Mouse (Mus musculus) heart, adult 18-20 months (tissue): ENCODE measurements around the gene Hipk2. TPM values are rescaled to one million over a fixed set of nuclear protein-coding genes. Genes with fewer than 3 reads are reported as not detected.

ENCODE experiments used
- DNase-seq, 2 experiments: peaks; one replicate each; pipeline ENCODE4 v3.0.0; 2021 to 2022; ENCODE audit warnings: mixed read lengths in 1 of 2
- total RNA-seq, 2 experiments: library from RNA; stranded (reverse); gene quantifications; 2 replicates each; pipeline ENCODE4 v1.2.3; 2021

Gene Hipk2
- total RNA-seq, 2 experiments from 2014 or later, result 83.6 to 98.5 TPM

GRCm38 (mm10) chr6:38792966-38793365, 83.0 kb downstream of the Hipk2 start:
- DNase-seq, result peak; percentile 41 to 50

GRCm38 (mm10) chr6:38789221-38789810, 86.6 kb downstream of the Hipk2 start:
- no peak for DNase-seq

GRCm38 (mm10) chr6:38787811-38788509, 88.0 kb downstream of the Hipk2 start:
- peak; percentile 38 to 51 for DNase-seq

GRCm38 (mm10) chr6:38787134-38787533, 88.8 kb downstream of the Hipk2 start:
- DNase-seq, result no peak

GRCm38 (mm10) chr6:38785747-38786146, 90.2 kb downstream of the Hipk2 start:
- DNase-seq, result no peak

- DNase-seq, result no peak
Observed at GRCm38 (mm10) chr6:38779411-38779810, 96.6 kb downstream of the Hipk2 start.

- no peak for DNase-seq
Observed at GRCm38 (mm10) chr6:38778887-38779286, 97.1 kb downstream of the Hipk2 start.

GRCm38 (mm10) chr6:38776000-38776584, 99.9 kb downstream of the Hipk2 start:
- DNase-seq, result no peak

- no peak for DNase-seq
Observed at GRCm38 (mm10) chr6:38772836-38773518, 103.0 kb downstream of the Hipk2 start.

- no peak for DNase-seq
Observed at GRCm38 (mm10) chr6:38771061-38771667, 104.8 kb downstream of the Hipk2 start.

- DNase-seq, result no peak
Observed at GRCm38 (mm10) chr6:38769627-38770026, 106.3 kb downstream of the Hipk2 start.

- no peak for DNase-seq
Observed at GRCm38 (mm10) chr6:38762588-38763265, 113.2 kb downstream of the Hipk2 start.

- no peak for DNase-seq
Observed at GRCm38 (mm10) chr6:38762006-38762405, 114.0 kb downstream of the Hipk2 start.

GRCm38 (mm10) chr6:38760911-38761706, 114.9 kb downstream of the Hipk2 start:
- DNase-seq, result no peak

GRCm38 (mm10) chr6:38759922-38760620, 115.9 kb downstream of the Hipk2 start:
- DNase-seq, result no peak

- no peak for DNase-seq
Observed at GRCm38 (mm10) chr6:38759186-38759585, 116.8 kb downstream of the Hipk2 start.

GRCm38 (mm10) chr6:38757597-38757996, 118.4 kb downstream of the Hipk2 start:
- no peak for DNase-seq

- no peak for DNase-seq
Observed at GRCm38 (mm10) chr6:38756968-38757367, 119.0 kb downstream of the Hipk2 start.

GRCm38 (mm10) chr6:38755961-38756360, 120.0 kb downstream of the Hipk2 start:
- DNase-seq, result no peak

- peak; percentile 65 to 76 for DNase-seq
Observed at GRCm38 (mm10) chr6:38755188-38755587, 120.8 kb downstream of the Hipk2 start.
